Mouse (Mus musculus) neutrophil, adult 5-6 weeks (primary cell): Measurements from ENCODE around the gene Olfr1160. TPM values are rescaled to one million over a fixed set of nuclear protein-coding genes. Genes with fewer than 3 reads are reported as not detected.
"Not testable (repeated sequence)": the region's sequence is repeated elsewhere in the genome, so short reads cannot be mapped to it uniquely, and the experiment has no call there.

Experiments
- ATAC-seq: fragments of 151-379, 151-347 bp; 2 replicates; pipeline ENCODE4 v1.8.0; 2017; ENCODE audit warnings: mild to moderate bottlenecking, moderate TSS enrichment; ENCODE audit not compliant: insufficient number of reproducible peaks, poor library complexity, low FRiP score, severe bottlenecking; ENCODE audit errors: extremely low read depth
- total RNA-seq: library from RNA; stranded (forward); fragments of 200-1000 nt; gene quantifications from 2 replicates; pipeline ENCODE4 v1.2.3, GENCODE M21; 2017

Gene Olfr1160
- not detected in 2 replicates for total RNA-seq

- ATAC-seq = no peak
Measured at GRCm38 (mm10) chr2:88007515-88008318, at the start of gene Olfr1160. Gene Olfr1160, minus strand, starts transcription at chr2:88008268.

- no peak for ATAC-seq
Measured at GRCm38 (mm10) chr2:88051029-88051428, 43.0 kb upstream of the Olfr1160 start, which contains the start of gene Olfr1162. Gene Olfr1162, minus strand, starts transcription at chr2:88051129.

- ATAC-seq = no peak
Measured at GRCm38 (mm10) chr2:88037599-88037998, 29.5 kb upstream of the Olfr1160 start, which contains the start of gene Olfr73. Gene Olfr73, minus strand, starts transcription at chr2:88037699.

GRCm38 (mm10) chr2:88022474-88022873 lies 14.4 kb upstream of the Olfr1160 start, which contains the start of gene Olfr1161:
Gene Olfr1161, plus strand, starts transcription at chr2:88022774.
- ATAC-seq = not testable (repeated sequence)

GRCm38 (mm10) chr2:87989813-87990212 lies 18.3 kb downstream of the Olfr1160 start, which contains the start of gene Olfr1158:
Gene Olfr1158, plus strand, starts transcription at chr2:87990113.
- no peak for ATAC-seq

- ATAC-seq = no peak
Measured at GRCm38 (mm10) chr2:87974563-87974962, 33.5 kb downstream of the Olfr1160 start, which contains the start of gene Olfr74. Gene Olfr74, minus strand, starts transcription at chr2:87974663.

GRCm38 (mm10) chr2:87968199-87968598 lies 39.9 kb downstream of the Olfr1160 start, which contains the start of gene Olfr1157:
Gene Olfr1157, minus strand, starts transcription at chr2:87968299.
- ATAC-seq = no peak

- no peak for ATAC-seq
Measured at GRCm38 (mm10) chr2:87953000-87953399, 55.1 kb downstream of the Olfr1160 start, which contains the start of gene Olfr1156. Gene Olfr1156, minus strand, starts transcription at chr2:87953100.

Other genes starting within 250 kb of the Olfr1160 start
- not detected in 2 replicates for gene Olfr152, start 228.8 kb downstream of the Olfr1160 start, total RNA-seq
- not detected in 2 replicates for gene Olfr1143, start 207.7 kb downstream of the Olfr1160 start, total RNA-seq
- not detected in 2 replicates for gene Olfr1145, start 198.4 kb downstream of the Olfr1160 start, total RNA-seq
- gene Olfr1148, start 177.7 kb downstream of the Olfr1160 start, total RNA-seq = not detected in 2 replicates
- not detected in 2 replicates for gene Olfr1150-ps1, start 164.3 kb downstream of the Olfr1160 start, total RNA-seq
- not detected in 2 replicates for gene Olfr1151, start 152.4 kb downstream of the Olfr1160 start, total RNA-seq
- gene Olfr1152, start 141.8 kb downstream of the Olfr1160 start, total RNA-seq = not detected in 2 replicates
- not detected in 2 replicates for gene Olfr1153, start 113.3 kb downstream of the Olfr1160 start, total RNA-seq
- not detected in 2 replicates for gene Olfr1154, start 103.1 kb downstream of the Olfr1160 start, total RNA-seq
- not detected in 2 replicates for gene Olfr1155, start 63.1 kb downstream of the Olfr1160 start, total RNA-seq
- gene Olfr1156, start 55.2 kb downstream of the Olfr1160 start, total RNA-seq = 0.12 TPM in 1 of 2 replicates, not detected in the other
- gene Olfr1157, start 40.0 kb downstream of the Olfr1160 start, total RNA-seq = not detected in 2 replicates
- gene Olfr74, start 33.6 kb downstream of the Olfr1160 start, total RNA-seq = not detected in 2 replicates
- not detected in 2 replicates for gene Olfr1158, start 18.2 kb downstream of the Olfr1160 start, total RNA-seq
- not detected in 2 replicates for gene Olfr1161, start 14.5 kb upstream of the Olfr1160 start, total RNA-seq
- not detected in 2 replicates for gene Olfr73, start 29.4 kb upstream of the Olfr1160 start, total RNA-seq
- not detected in 2 replicates for gene Olfr1162, start 42.9 kb upstream of the Olfr1160 start, total RNA-seq
- gene Olfr1163, start 63.6 kb upstream of the Olfr1160 start, total RNA-seq = not detected in 2 replicates
- not detected in 2 replicates for gene Olfr1164, start 85.7 kb upstream of the Olfr1160 start, total RNA-seq
- not detected in 2 replicates for gene Olfr1166, start 120.0 kb upstream of the Olfr1160 start, total RNA-seq
- not detected in 2 replicates for gene Olfr1167, start 146.9 kb upstream of the Olfr1160 start, total RNA-seq
- not detected in 2 replicates for gene Olfr1168, start 173.6 kb upstream of the Olfr1160 start, total RNA-seq
- gene Olfr1170, start 220.1 kb upstream of the Olfr1160 start, total RNA-seq = not detected in 2 replicates